ENCODE assay signal across 29 mouse cellular contexts in genomic region chr11:5974053-5974452, GRCm38 (mm10). TPM values are rescaled to one million over a fixed set of nuclear protein-coding genes. Genes with fewer than 3 reads are reported as not detected.
A peak's percentile ranks its signal among the peaks of the same experiment; 100 is the strongest.
DNase-seq lines count a peak whose midpoint lies in the region; ATAC-seq and TF ChIP-seq lines count a peak whose summit lies in the region.
"Had no signal": no experiment of that assay in that cellular context is flagged by ENCODE, and none has a peak within 500 bp of the region (broad histone marks: within the 10 kb centered on the region; RNA-seq: fewer than 3 reads in every experiment).

No protein-coding gene starts in this region.

- DNase-seq in left cerebral cortex, adult 2 months (ENCODE audit: extremely low spot score in 1 of 2, low spot score in 2 of 2), result no peak
- DNase-seq in left cerebral cortex, adult 8-10 months (ENCODE audit: low spot score in 2 of 2), result no peak
- no peak for DNase-seq in frontal cortex, postnatal 14 days (ENCODE audit: low spot score in 2 of 2)
- DNase-seq in Muller cell, postnatal 12 days (ENCODE audit: inconsistent ontology term), result no peak
- DNase-seq: adrenal gland, postnatal 10 days; adrenal gland, postnatal 36 days; cerebellum, adult 11 months; cerebellum, adult 2 months; cerebellum, postnatal 25 days; gastrocnemius, adult 2 months; gastrocnemius, postnatal 14 days; heart, adult 18-20 months; heart, postnatal 10 days; heart, postnatal 36 days had no signal

- H3K4me1 ChIP-seq in cortical plate, adult 2 months (ENCODE audit: control insufficient read depth, insufficient read depth, low read length), result 0 out of 2 replicates have a peak, but pooled peaks cover 2% of the 10 kb centered on the region
- H3K4me1 ChIP-seq: forebrain, embryonic 15.5 days; heart, embryonic 15.5 days had no signal

- peak overlapping the region; percentile 11 for H3K27ac ChIP-seq in left cerebral cortex, adult 2 months
- H3K27ac ChIP-seq in cortical plate, adult 2 months (ENCODE audit: insufficient read depth, low read length), result 0 out of 2 replicates have a peak overlapping the region, but pooled peaks have one; percentile 33
- H3K27ac ChIP-seq: embryonic facial prominence, embryonic 12.5 days; embryonic facial prominence, embryonic 15.5 days; forebrain, embryonic 12.5 days; forebrain, embryonic 15.5 days; gastrocnemius, adult 2 months; heart, embryonic 15.5 days; hindbrain, embryonic 14.5 days; hindbrain, postnatal 0 days had no signal

- no peak overlapping the region for H3K4me3 ChIP-seq in left cerebral cortex, adult 2 months
- no peak overlapping the region for H3K4me3 ChIP-seq in cortical plate, adult 2 months (ENCODE audit: insufficient read depth, low read length)
- H3K4me3 ChIP-seq: embryonic facial prominence, embryonic 12.5 days; embryonic facial prominence, embryonic 15.5 days; forebrain, embryonic 12.5 days; forebrain, embryonic 15.5 days; gastrocnemius, adult 2 months; heart, embryonic 12.5 days; heart, embryonic 15.5 days had no signal

- intact Hi-C loops in left cerebral cortex, adult 2 months (cut with DNase I), result no loop called here

- peak; percentile 48 to 54 for ATAC-seq in hematopoietic stem cell, adult 5-6 weeks (replicated peaks in 1 of 2; ENCODE audit: insufficient read depth in 1 of 2, low FRiP score in 2 of 2, low TSS enrichment in 1 of 2, low read depth in 1 of 2, poor library complexity in 2 of 2, severe bottlenecking in 2 of 2)
- ATAC-seq in megakaryocyte progenitor cell, adult 5-6 weeks (replicated peaks; ENCODE audit: poor library complexity), result peak; percentile 65
- ATAC-seq: forebrain, embryonic 15.5 days; hindbrain, postnatal 0 days; inflammation-experienced regulatory T-cells, adult 6 months; intestine, embryonic 16.5 days; Patski had no signal

- no peak for TF ChIP-seq POLR2A in cortical plate, adult 2 months (IDR thresholded peaks at IDR 0.05; ENCODE audit: extremely low read depth, insufficient read depth, low read length)

- TF ChIP-seq CTCF in left cerebral cortex, adult 2 months (IDR thresholded peaks at IDR 0.05), result no peak
- TF ChIP-seq CTCF in cortical plate, adult 2 months (IDR thresholded peaks at IDR 0.05; ENCODE audit: extremely low read depth, insufficient read depth, low read length), result no peak

RNA-seq across cellular contexts. Expression of gene Ykt6, which starts 18.6 kb away (rescaled TPM):
- total RNA-seq in left cerebral cortex, adult 2 months (2021), result 10 to 100 TPM; 75.8 to 79.8 TPM
- total RNA-seq in left cerebral cortex, adult 8-10 months (2022), result 10 to 100 TPM; 77.3 to 84.9 (median 82.7) TPM
- 64.7 and 65.3 TPM in 2 replicates for polyA plus RNA-seq in cortical plate, adult 2 months (2012; rRNA removed)
- total RNA-seq in hematopoietic stem cell, adult 5-6 weeks (2017), result 34.5 and 39.9 TPM in 2 replicates
- total RNA-seq in megakaryocyte progenitor cell, adult 5-6 weeks (2015), result 17.4 and 18.2 TPM in 2 replicates
- total RNA-seq in megakaryocyte progenitor cell, adult 5-6 weeks (2017), result 44.4 and 48.7 TPM in 2 replicates

RNA-seq across cellular contexts. Expression of gene Gck, which starts 24.2 kb away (rescaled TPM):
- total RNA-seq in left cerebral cortex, adult 2 months (2021), result 1 to 10 TPM; 1.7 to 2.4 TPM
- 1 to 10 TPM in 3 of 4 experiments, under 1 TPM in 1; 0.81 to 2.3 (median 1.2) TPM for total RNA-seq in left cerebral cortex, adult 8-10 months (2022)
- polyA plus RNA-seq in cortical plate, adult 2 months (2012; rRNA removed), result 0.86 and 1.4 TPM in 2 replicates
- total RNA-seq in hematopoietic stem cell, adult 5-6 weeks (2017), result not detected in 2 replicates
- total RNA-seq in megakaryocyte progenitor cell, adult 5-6 weeks (2015), result not detected in 2 replicates
- total RNA-seq in megakaryocyte progenitor cell, adult 5-6 weeks (2017), result not detected in 2 replicates
- total RNA-seq: gastrocnemius, postnatal 4 days had no signal
- polyA plus RNA-seq: inflammation-experienced regulatory T-cells, adult 6 months had no signal
